Mouse (Mus musculus): ENCODE measurements around the gene Lman1l. TPM values are rescaled to one million over a fixed set of nuclear protein-coding genes. Genes with fewer than 3 reads are reported as not detected.

Lman1l gene
- polyA plus RNA-seq, 2 experiments: not detected

GRCm38 (mm10) chr9:57633481-57634024 lies 13.0 kb upstream of the Lman1l start:
- Histone ChIP-seq H3K4me1 (replicated peaks; ENCODE audit: control insufficient read depth in 2 of 2, insufficient read depth in 2 of 2, low read length in 1 of 2) (peaks cover 20 to 24% of the 10 kb centered on the region in 2 experiments), H3K27ac (no peak overlapping the region), H3K9ac (replicated peaks) (no peak overlapping the region), H3K4me3 (ENCODE audit: insufficient read depth in 1 of 2, low read depth in 2 of 2, low read length in 2 of 2) (no peak overlapping the region), H3K36me3 (replicated peaks; ENCODE audit: control insufficient read depth, insufficient read depth, low read depth) (peaks cover 21% of the 10 kb centered on the region), H3K27me3 (ENCODE audit: control insufficient read depth, insufficient read depth, low read length) (no peaks in the 10 kb centered on the region), H3K9me3 (ENCODE audit: control insufficient read depth, low read length) (no peaks in the 10 kb centered on the region), H3K4me2 (ENCODE audit: low read depth) (no peak overlapping the region)
- ATAC-seq (ENCODE audit: insufficient read depth) (peak; percentile 9; the same call in 1 of the 2 replicates), DNase-seq (ENCODE audit: low read depth in 3 of 3, low spot score in 3 of 3) (no peak)
- WGBS (ENCODE audit: insufficient replicate concordance): 36% methylated on average over 4 of the region's 4 CpGs
- TF ChIP-seq CTCF (IDR thresholded peaks at IDR 0.05; ENCODE audit: low read depth) (peak; percentile 51), EP300 (IDR thresholded peaks at IDR 0.05; ENCODE audit: low read depth) (no peak)

DNA sequence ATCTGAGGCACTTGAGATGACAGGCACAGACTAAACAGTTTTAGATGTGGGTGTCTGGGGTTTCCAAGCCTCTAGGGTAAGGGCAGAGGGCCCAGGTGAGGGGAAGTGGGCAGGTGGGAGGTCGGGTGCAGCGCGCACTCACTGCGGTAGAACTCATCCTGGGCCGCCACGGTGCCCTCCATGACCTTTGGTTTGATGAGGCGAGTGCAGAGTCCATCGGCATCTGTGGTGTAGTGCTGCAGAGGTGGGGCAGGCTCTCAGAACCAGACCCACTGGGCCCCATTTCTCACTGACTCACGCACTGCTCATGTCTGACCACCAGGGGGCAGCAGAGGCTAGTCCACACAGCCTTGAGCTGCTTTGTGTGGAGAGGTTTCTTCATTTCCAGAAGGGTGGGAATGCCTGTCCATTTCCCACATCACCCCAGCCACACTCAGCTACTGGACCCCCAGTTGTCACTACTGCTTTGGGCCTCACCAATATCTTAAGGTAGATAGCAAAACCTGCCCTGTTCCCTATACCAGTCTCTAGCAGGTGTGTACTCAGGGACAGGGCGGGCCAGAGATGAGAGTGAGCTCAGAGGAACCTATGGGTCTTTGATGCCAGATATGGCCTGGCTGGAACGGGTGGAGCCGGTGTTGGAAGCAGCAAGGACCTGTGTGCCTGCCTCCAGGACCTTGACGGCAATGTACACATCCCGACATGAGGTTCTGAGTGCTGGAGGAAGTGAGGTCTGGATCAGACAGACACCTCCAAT lies 8.7 kb upstream of the Lman1l start:
- no peak overlapping the region for H3K4me3 ChIP-seq (ENCODE audit: insufficient read depth in 1 of 2, low read depth in 2 of 2, low read length in 2 of 2)
- H3K9ac ChIP-seq (replicated peaks): no peak overlapping the region
- H3K4me1 ChIP-seq (replicated peaks; ENCODE audit: control insufficient read depth in 2 of 2, insufficient read depth in 2 of 2, low read length in 1 of 2): peaks cover 9% of the 10 kb centered on the region in 2 experiments
- peak; percentile 100 for TF ChIP-seq CTCF (IDR thresholded peaks at IDR 0.05; ENCODE audit: low read depth)
- no peak for TF ChIP-seq EP300 (IDR thresholded peaks at IDR 0.05; ENCODE audit: low read depth)
- peaks cover 35% of the 10 kb centered on the region for H3K36me3 ChIP-seq (replicated peaks; ENCODE audit: control insufficient read depth, insufficient read depth, low read depth)
- H3K4me2 ChIP-seq (ENCODE audit: low read depth): no peak overlapping the region
- H3K9me3 ChIP-seq (ENCODE audit: control insufficient read depth, low read length): no peaks in the 10 kb centered on the region
- DNase-seq (ENCODE audit: low read depth in 3 of 3, low spot score in 3 of 3) (no peak), ATAC-seq (ENCODE audit: insufficient read depth) (peak; percentile 53)
- H3K27ac ChIP-seq: no peak overlapping the region
- 60% methylated on average over 14 of the region's 14 CpGs for WGBS (ENCODE audit: insufficient replicate concordance)
- no peaks in the 10 kb centered on the region for H3K27me3 ChIP-seq (ENCODE audit: control insufficient read depth, insufficient read depth, low read length)

GRCm38 (mm10) chr9:57628717-57629116 lies 8.1 kb upstream of the Lman1l start:
- H3K27me3 ChIP-seq (ENCODE audit: control insufficient read depth, insufficient read depth, low read length): no peaks in the 10 kb centered on the region
- peaks cover 6 to 13% of the 10 kb centered on the region in 2 experiments; a peak in 3 of 4 replicates for H3K4me1 ChIP-seq (replicated peaks; ENCODE audit: control insufficient read depth in 2 of 2, insufficient read depth in 2 of 2, low read length in 1 of 2)
- ATAC-seq (ENCODE audit: insufficient read depth) (no peak), DNase-seq (ENCODE audit: low read depth in 3 of 3, low spot score in 3 of 3) (no peak)
- no peak for TF ChIP-seq CTCF (IDR thresholded peaks at IDR 0.05; ENCODE audit: low read depth)
- TF ChIP-seq EP300 (IDR thresholded peaks at IDR 0.05; ENCODE audit: low read depth): no peak
- H3K4me3 ChIP-seq (ENCODE audit: insufficient read depth in 1 of 2, low read depth in 2 of 2, low read length in 2 of 2): no peak overlapping the region
- H3K27ac ChIP-seq: no peak overlapping the region
- H3K9ac ChIP-seq (replicated peaks): no peak overlapping the region
- H3K4me2 ChIP-seq (ENCODE audit: low read depth): no peak overlapping the region
- H3K36me3 ChIP-seq (replicated peaks; ENCODE audit: control insufficient read depth, insufficient read depth, low read depth): peaks cover 35% of the 10 kb centered on the region
- no peaks in the 10 kb centered on the region for H3K9me3 ChIP-seq (ENCODE audit: control insufficient read depth, low read length)
- WGBS (ENCODE audit: insufficient replicate concordance): 83% methylated on average over 12 of the region's 12 CpGs

- Histone ChIP-seq H3K9me3 (ENCODE audit: control insufficient read depth, low read length) (no peaks in the 10 kb centered on the region), H3K9ac (replicated peaks) (no peak overlapping the region), H3K4me2 (ENCODE audit: low read depth) (no peak overlapping the region), H3K27ac (no peak overlapping the region), H3K27me3 (ENCODE audit: control insufficient read depth, insufficient read depth, low read length) (no peaks in the 10 kb centered on the region), H3K4me3 (ENCODE audit: insufficient read depth in 1 of 2, low read depth in 2 of 2, low read length in 2 of 2) (no peak overlapping the region), H3K36me3 (replicated peaks; ENCODE audit: control insufficient read depth, insufficient read depth, low read depth) (peaks cover 35% of the 10 kb centered on the region), H3K4me1 (replicated peaks; ENCODE audit: control insufficient read depth in 2 of 2, insufficient read depth in 2 of 2, low read length in 1 of 2) (peaks cover 0 to 8% of the 10 kb centered on the region in 2 experiments; a peak in 2 of 4 replicates)
- WGBS (ENCODE audit: insufficient replicate concordance): 83% methylated on average over 11 of the region's 11 CpGs
- TF ChIP-seq CTCF (IDR thresholded peaks at IDR 0.05; ENCODE audit: low read depth) (no peak), EP300 (IDR thresholded peaks at IDR 0.05; ENCODE audit: low read depth) (no peak)
- DNase-seq (ENCODE audit: low read depth in 3 of 3, low spot score in 3 of 3): no peak
- ATAC-seq (ENCODE audit: insufficient read depth): no peak
These were observed 7.3 kb upstream of the Lman1l start for GRCm38 (mm10) chr9:57627892-57628291.

DNA sequence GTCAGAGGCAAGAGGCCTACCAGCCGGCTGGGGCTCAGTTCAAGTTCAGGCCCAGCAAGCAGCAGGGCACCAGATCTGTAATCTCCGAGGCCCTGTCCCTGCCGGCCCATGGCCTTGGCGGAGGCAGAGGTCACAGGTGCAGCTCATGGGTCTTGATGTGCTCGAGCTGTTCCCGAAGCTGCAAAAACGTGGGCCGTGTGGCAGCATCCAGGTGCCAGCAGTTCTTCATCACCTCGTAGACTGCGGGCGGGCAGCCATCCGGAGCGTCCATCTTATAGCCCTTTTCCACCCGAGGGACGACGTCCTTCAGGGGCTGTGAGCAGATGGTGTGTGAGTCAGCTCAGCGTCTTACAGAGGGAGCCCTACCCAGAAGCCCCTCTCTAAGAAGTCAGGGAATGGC lies 6.6 kb upstream of the Lman1l start:
- peaks cover 0 to 8% of the 10 kb centered on the region in 2 experiments; a peak in 2 of 4 replicates for H3K4me1 ChIP-seq (replicated peaks; ENCODE audit: control insufficient read depth in 2 of 2, insufficient read depth in 2 of 2, low read length in 1 of 2)
- no peak overlapping the region for H3K27ac ChIP-seq
- H3K4me3 ChIP-seq (ENCODE audit: insufficient read depth in 1 of 2, low read depth in 2 of 2, low read length in 2 of 2): no peak overlapping the region
- TF ChIP-seq EP300 (IDR thresholded peaks at IDR 0.05; ENCODE audit: low read depth) (no peak), CTCF (IDR thresholded peaks at IDR 0.05; ENCODE audit: low read depth) (no peak)
- no peak overlapping the region for H3K9ac ChIP-seq (replicated peaks)
- H3K27me3 ChIP-seq (ENCODE audit: control insufficient read depth, insufficient read depth, low read length): no peaks in the 10 kb centered on the region
- no peak for DNase-seq (ENCODE audit: low read depth in 3 of 3, low spot score in 3 of 3)
- H3K36me3 ChIP-seq (replicated peaks; ENCODE audit: control insufficient read depth, insufficient read depth, low read depth): peaks cover 35% of the 10 kb centered on the region
- no peak overlapping the region for H3K4me2 ChIP-seq (ENCODE audit: low read depth)
- H3K9me3 ChIP-seq (ENCODE audit: control insufficient read depth, low read length): no peaks in the 10 kb centered on the region
- 89% methylated on average over 17 of the region's 17 CpGs for WGBS (ENCODE audit: insufficient replicate concordance)
- no peak for ATAC-seq (ENCODE audit: insufficient read depth)
